ENCODE assay signal across 8 mouse cellular contexts in genomic region chrX:8096787-8097242, GRCm38 (mm10). TPM values are rescaled to one million over a fixed set of nuclear protein-coding genes. Genes with fewer than 3 reads are reported as not detected.
DNase-seq lines count a peak whose midpoint lies in the region; ATAC-seq and TF ChIP-seq lines count a peak whose summit lies in the region.

No protein-coding gene starts in this region.

- WGBS in cerebellum, adult 2 months, result 7% methylated on average over 19 of the region's 19 CpGs
- WGBS in forebrain, postnatal 0 days, result 22% methylated on average over 19 of the region's 19 CpGs
- 12% methylated on average over 15 of the region's 19 CpGs for WGBS in lung, embryonic 15.5 days

- ATAC-seq in forebrain, postnatal 0 days, result peak; percentile 93
- peak; percentile 95 for ATAC-seq in lung, embryonic 15.5 days (ENCODE audit: borderline replicate concordance, extremely low read depth, low FRiP score, low TSS enrichment)

- no peak for TF ChIP-seq EP300 in MEL (IDR thresholded peaks at IDR 0.05; ENCODE audit: low read depth in 1 of 2, low read length in 2 of 2)

- H3K4me2 ChIP-seq in forebrain, postnatal 0 days (ENCODE audit: low read depth), result peak overlapping the region; percentile 38
- H3K4me2 ChIP-seq in lung, embryonic 15.5 days, result peak overlapping the region; percentile 48

- DNase-seq in MEL (ENCODE audit: low read depth, low spot score), result peak; percentile 100
- peak; percentile 97 to 98 for DNase-seq in cerebellum, adult 2 months
- peak; percentile 97 for DNase-seq in forebrain, postnatal 0 days
- peak; percentile 97 for DNase-seq in heart, postnatal 4 days
- peak; percentile 96 to 97 for DNase-seq in layer of hippocampus, adult 8-10 months (ENCODE audit: low spot score in 2 of 2)
- DNase-seq in ovary, adult 18-20 months (ENCODE audit: low spot score), result peak; percentile 95
- DNase-seq in thymus, postnatal 0 days (ENCODE audit: low spot score), result peak; percentile 95

- H3K9ac ChIP-seq in MEL (ENCODE audit: control insufficient read depth, low read depth, low read length, poor library complexity, severe bottlenecking), result peak overlapping the region; percentile 79
- H3K9ac ChIP-seq in forebrain, postnatal 0 days, result 0 out of 2 replicates have a peak overlapping the region, but pooled peaks have one; percentile 22
- H3K9ac ChIP-seq in lung, embryonic 15.5 days, result no peak overlapping the region

- H3K36me3 ChIP-seq in MEL (ENCODE audit: control insufficient read depth in 1 of 2, insufficient read depth in 2 of 2, low read length in 2 of 2), result peaks cover 0 to 22% of the 10 kb centered on the region in 2 experiments; a peak in 2 of 4 replicates
- no peaks in the 10 kb centered on the region for H3K36me3 ChIP-seq in forebrain, postnatal 0 days (ENCODE audit: insufficient read depth)
- no peaks in the 10 kb centered on the region for H3K36me3 ChIP-seq in lung, embryonic 15.5 days

- H3K9me3 ChIP-seq in MEL (replicated peaks; ENCODE audit: insufficient read depth, low read length), result no peaks in the 10 kb centered on the region
- no peaks in the 10 kb centered on the region for H3K9me3 ChIP-seq in forebrain, postnatal 0 days (ENCODE audit: low read length)
- no peaks in the 10 kb centered on the region for H3K9me3 ChIP-seq in lung, embryonic 15.5 days

- TF ChIP-seq CTCF in MEL (IDR thresholded peaks at IDR 0.05 in 2 of 3, conservative IDR thresholded peaks at IDR 0.05 in 1 of 3; ENCODE audit: control insufficient read depth in 1 of 3, insufficient read depth in 1 of 3, low read depth in 2 of 3, low read length in 3 of 3, poor library complexity in 1 of 3, severe bottlenecking in 1 of 3), result no peak
- TF ChIP-seq CTCF in cerebellum, adult 2 months (IDR thresholded peaks at IDR 0.05; ENCODE audit: borderline replicate concordance, insufficient read depth, low read depth, low read length), result no peak
- TF ChIP-seq CTCF in forebrain, postnatal 0 days (IDR thresholded peaks at IDR 0.05; ENCODE audit: low read depth), result no peak

- H3K27me3 ChIP-seq in MEL (ENCODE audit: control insufficient read depth in 1 of 2, insufficient read depth in 2 of 2, low read length in 2 of 2), result no peaks in the 10 kb centered on the region
- no peaks in the 10 kb centered on the region; the same call in 1 of the 2 replicates for H3K27me3 ChIP-seq in cerebellum, adult 2 months (ENCODE audit: control insufficient read depth, insufficient read depth, low read length)
- H3K27me3 ChIP-seq in forebrain, postnatal 0 days (ENCODE audit: insufficient read depth, low read length), result no peaks in the 10 kb centered on the region
- H3K27me3 ChIP-seq in lung, embryonic 15.5 days, result no peaks in the 10 kb centered on the region

- H3K4me1 ChIP-seq in MEL (ENCODE audit: control insufficient read depth in 1 of 2, insufficient read depth in 2 of 2, low read length in 2 of 2), result peaks cover 3 to 25% of the 10 kb centered on the region in 2 experiments; a peak in 3 of 4 replicates
- no peaks in the 10 kb centered on the region for H3K4me1 ChIP-seq in cerebellum, adult 2 months (ENCODE audit: control insufficient read depth, insufficient read depth, low read length)
- H3K4me1 ChIP-seq in forebrain, postnatal 0 days (ENCODE audit: insufficient read depth), result no peaks in the 10 kb centered on the region
- H3K4me1 ChIP-seq in lung, embryonic 15.5 days, result 0 out of 2 replicates have a peak, but pooled peaks cover 6% of the 10 kb centered on the region

- H3K4me3 ChIP-seq in MEL (ENCODE audit: control insufficient read depth in 1 of 2, insufficient read depth in 1 of 2, low read depth in 2 of 2, low read length in 2 of 2), result peak overlapping the region; percentile 55 to 87
- peak overlapping the region; percentile 43 for H3K4me3 ChIP-seq in cerebellum, adult 2 months (replicated peaks; ENCODE audit: insufficient read depth, low read depth, low read length)
- peak overlapping the region; percentile 24 for H3K4me3 ChIP-seq in forebrain, postnatal 0 days (ENCODE audit: low read depth, low read length)
- peak overlapping the region; percentile 23; the same call in 1 of the 2 replicates for H3K4me3 ChIP-seq in lung, embryonic 15.5 days

- peak overlapping the region; percentile 82 for H3K27ac ChIP-seq in MEL (ENCODE audit: control insufficient read depth, low read depth, low read length)
- H3K27ac ChIP-seq in cerebellum, adult 2 months (ENCODE audit: insufficient read depth, low read length), result peak overlapping the region; percentile 81
- H3K27ac ChIP-seq in forebrain, postnatal 0 days (ENCODE audit: low read depth, low read length), result 0 out of 2 replicates have a peak overlapping the region, but pooled peaks have one; percentile 40
- peak overlapping the region; percentile 37; the same call in 1 of the 2 replicates for H3K27ac ChIP-seq in lung, embryonic 15.5 days

- no peak for TF ChIP-seq RAD21 in MEL (IDR thresholded peaks at IDR 0.05; ENCODE audit: low read depth, low read length)

- peaks cover 2% of the 10 kb centered on the region; the same call in 1 of the 2 replicates for H3K79me2 ChIP-seq in MEL (ENCODE audit: control insufficient read depth, insufficient read depth, low read length, poor library complexity)

- peak in 1 of 2 experiments; percentile 88; a peak in 3 of 4 replicates for TF ChIP-seq POLR2A in MEL (IDR thresholded peaks at IDR 0.05; ENCODE audit: control insufficient read depth in 1 of 2, insufficient read depth in 1 of 2, low read depth in 1 of 2, low read length in 2 of 2, poor library complexity in 1 of 2)
- peak; percentile 14; the same call in 1 of the 2 replicates for TF ChIP-seq POLR2A in cerebellum, adult 2 months (IDR thresholded peaks at IDR 0.05; ENCODE audit: borderline replicate concordance, insufficient read depth, low read length)

TF ChIP-seq in MEL, 35 proteins besides CTCF, POLR2A, EP300 and RAD21 (continues in another document):
- TF ChIP-seq JUND (IDR thresholded peaks at IDR 0.05; ENCODE audit: low read depth, low read length) (no peak), ETS1 (IDR thresholded peaks at IDR 0.05; ENCODE audit: low read depth, low read length) (no peak), MAZ (IDR thresholded peaks at IDR 0.05; ENCODE audit: low read depth, low read length) (no peak), NELFE (IDR thresholded peaks at IDR 0.05; ENCODE audit: low read depth, low read length) (peak; percentile 90), UBTF (IDR thresholded peaks at IDR 0.05; ENCODE audit: borderline replicate concordance, insufficient read depth, low read depth, low read length) (no peak), ZMIZ1 (IDR thresholded peaks at IDR 0.05; ENCODE audit: low read depth, low read length) (peak; percentile 69), ZC3H11A (IDR thresholded peaks at IDR 0.05; ENCODE audit: low read depth, low read length) (no peak)

RNA-seq across cellular contexts. Expression of gene Was, which starts 6.5 kb away (rescaled TPM):
- 133 and 146 TPM in 2 replicates for total RNA-seq in MEL (2012; rRNA removed)
- 100 to 1,000 TPM in 1 of 2 experiments, not detected in 1; 167 TPM for polyA plus RNA-seq in MEL (2012; ENCODE audit: insufficient read depth in 1 of 2, insufficient read length in 2 of 2, low read depth in 1 of 2, low replicate concordance in 2 of 2, missing spikeins in 1 of 2)
- polyA plus RNA-seq in cerebellum, adult 2 months (2012; rRNA removed), result 0.44 and 0.67 TPM in 2 replicates
- 0.81 and 0.85 TPM in 2 replicates for total RNA-seq in forebrain, postnatal 0 days (2014; rRNA removed)
- 0.09 and 0.30 TPM in 2 replicates for polyA plus RNA-seq in forebrain, postnatal 0 days (2015; fragmentation: Nextera tagmentation; extraction: Ambion mirVana)
- total RNA-seq in heart, postnatal 4 days (2021), result 1 to 10 TPM; 1.5 to 2.1 TPM
- 1 to 10 TPM in 3 of 4 experiments, under 1 TPM in 1; 0.83 to 4.5 (median 2.4) TPM for total RNA-seq in layer of hippocampus, adult 8-10 months (2022)
- polyA plus RNA-seq in lung, embryonic 15.5 days (2015; fragmentation: Nextera tagmentation; extraction: Ambion mirVana), result 0.26 and 0.62 TPM in 2 replicates
- polyA plus RNA-seq in thymus, postnatal 0 days (2015; fragmentation: Nextera tagmentation; extraction: Ambion mirVana), result 13.7 and 18.2 TPM in 2 replicates

RNA-seq across cellular contexts. Expression of gene Suv39h1, which starts 22.3 kb away (rescaled TPM):
- total RNA-seq in MEL (2012; rRNA removed), result 103 and 104 TPM in 2 replicates
- 100 to 1,000 TPM; 122 to 129 TPM for polyA plus RNA-seq in MEL (2012; ENCODE audit: insufficient read depth in 1 of 2, insufficient read length in 2 of 2, low read depth in 1 of 2, low replicate concordance in 2 of 2, missing spikeins in 1 of 2)
- 22.3 and 22.7 TPM in 2 replicates for polyA plus RNA-seq in cerebellum, adult 2 months (2012; rRNA removed)
- 38.7 and 46.1 TPM in 2 replicates for total RNA-seq in forebrain, postnatal 0 days (2014; rRNA removed)
- polyA plus RNA-seq in forebrain, postnatal 0 days (2015; fragmentation: Nextera tagmentation; extraction: Ambion mirVana), result 33.7 and 37.7 TPM in 2 replicates
- total RNA-seq in heart, postnatal 4 days (2021), result 10 to 100 TPM; 16.3 to 16.4 TPM
- 10 to 100 TPM; 18.1 to 28.6 (median 23.6) TPM for total RNA-seq in layer of hippocampus, adult 8-10 months (2022)
- 67.2 and 68.0 TPM in 2 replicates for polyA plus RNA-seq in lung, embryonic 15.5 days (2015; fragmentation: Nextera tagmentation; extraction: Ambion mirVana)
- 60.7 and 62.4 TPM in 2 replicates for polyA plus RNA-seq in thymus, postnatal 0 days (2015; fragmentation: Nextera tagmentation; extraction: Ambion mirVana)

RNA-seq across cellular contexts. Expression of gene Wdr13, which starts 35.9 kb away (rescaled TPM):
- 23.8 and 29.6 TPM in 2 replicates for total RNA-seq in MEL (2012; rRNA removed)
- polyA plus RNA-seq in MEL (2012; ENCODE audit: insufficient read depth in 1 of 2, insufficient read length in 2 of 2, low read depth in 1 of 2, low replicate concordance in 2 of 2, missing spikeins in 1 of 2), result 10 to 100 TPM in 1 of 2 experiments, not detected in 1; 46.8 TPM
- polyA plus RNA-seq in cerebellum, adult 2 months (2012; rRNA removed), result 131 and 141 TPM in 2 replicates
- 261 and 316 TPM in 2 replicates for total RNA-seq in forebrain, postnatal 0 days (2014; rRNA removed)
- polyA plus RNA-seq in forebrain, postnatal 0 days (2015; fragmentation: Nextera tagmentation; extraction: Ambion mirVana), result 45.2 and 58.4 TPM in 2 replicates
- 10 to 100 TPM; 74.1 to 79.1 TPM for total RNA-seq in heart, postnatal 4 days (2021)
- total RNA-seq in layer of hippocampus, adult 8-10 months (2022), result 100 to 1,000 TPM; 188 to 218 (median 204) TPM
- polyA plus RNA-seq in lung, embryonic 15.5 days (2015; fragmentation: Nextera tagmentation; extraction: Ambion mirVana), result 20.9 and 24.2 TPM in 2 replicates
- 10.9 and 13.3 TPM in 2 replicates for polyA plus RNA-seq in thymus, postnatal 0 days (2015; fragmentation: Nextera tagmentation; extraction: Ambion mirVana)

RNA-seq across cellular contexts. Expression of gene Rbm3, which starts 48.9 kb away (rescaled TPM):
- total RNA-seq in MEL (2012; rRNA removed), result 906 and 1,021 TPM in 2 replicates
- 100 to 1,000 TPM in 1 of 2 experiments, not detected in 1; 750 TPM for polyA plus RNA-seq in MEL (2012; ENCODE audit: insufficient read depth in 1 of 2, insufficient read length in 2 of 2, low read depth in 1 of 2, low replicate concordance in 2 of 2, missing spikeins in 1 of 2)
- 276 and 291 TPM in 2 replicates for polyA plus RNA-seq in cerebellum, adult 2 months (2012; rRNA removed)
- 581 and 651 TPM in 2 replicates for total RNA-seq in forebrain, postnatal 0 days (2014; rRNA removed)
- 541 and 677 TPM in 2 replicates for polyA plus RNA-seq in forebrain, postnatal 0 days (2015; fragmentation: Nextera tagmentation; extraction: Ambion mirVana)
- total RNA-seq in heart, postnatal 4 days (2021), result 100 to 1,000 TPM; 471 to 553 TPM
- 100 to 1,000 TPM; 111 to 215 (median 130) TPM for total RNA-seq in layer of hippocampus, adult 8-10 months (2022)
- 508 and 532 TPM in 2 replicates for polyA plus RNA-seq in lung, embryonic 15.5 days (2015; fragmentation: Nextera tagmentation; extraction: Ambion mirVana)
- polyA plus RNA-seq in thymus, postnatal 0 days (2015; fragmentation: Nextera tagmentation; extraction: Ambion mirVana), result 1,171 and 1,412 TPM in 2 replicates

Comparison
In these comparisons a context has a peak if more than half of its experiments do, and no peak if none do; other contexts are left out.
1. Peak in every context shown above with its lines: DNase-seq, ATAC-seq, H3K4me3 ChIP-seq and H3K27ac ChIP-seq.